ENCODE assay signal across 8 mouse cellular contexts in the genomic region with DNA sequence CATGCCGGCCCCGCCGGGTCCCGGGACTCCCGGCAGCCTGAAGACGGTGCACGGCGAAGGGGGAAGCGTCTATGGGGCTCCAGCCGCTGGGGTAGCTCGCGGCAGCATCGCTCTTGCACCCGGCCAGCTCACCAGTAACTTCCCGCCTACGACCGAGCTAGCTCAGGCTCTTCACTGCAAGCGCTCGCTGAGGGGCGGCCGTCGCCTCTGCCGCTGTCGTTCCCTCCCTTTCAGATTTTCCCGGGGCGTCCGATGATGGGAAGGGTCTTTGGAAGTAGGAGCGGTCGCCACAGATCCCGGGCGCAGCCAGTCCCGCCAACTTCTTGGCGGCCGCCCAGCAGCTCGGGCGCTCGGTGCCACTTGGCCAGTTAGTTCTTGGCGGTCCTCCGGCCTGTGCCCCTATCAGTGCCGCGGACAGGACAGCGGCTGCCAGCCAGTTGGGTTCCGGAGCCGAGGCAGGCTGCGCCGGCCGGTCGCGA. TPM values are rescaled to one million over a fixed set of nuclear protein-coding genes. Genes with fewer than 3 reads are reported as not detected.
DNase-seq lines count a peak whose midpoint lies in the region; ATAC-seq and TF ChIP-seq lines count a peak whose summit lies in the region.

No protein-coding gene starts in this region.

- TF ChIP-seq CTCF in liver, adult 2 months (IDR thresholded peaks at IDR 0.05; ENCODE audit: low read depth, low read length): no peak
- TF ChIP-seq CTCF in midbrain, postnatal 0 days (IDR thresholded peaks at IDR 0.05): no peak

- ATAC-seq in embryonic facial prominence, embryonic 12.5 days (ENCODE audit: insufficient number of reproducible peaks, insufficient read depth, low FRiP score, low TSS enrichment): peak; percentile 58; the same call in 1 of the 2 replicates
- peak; percentile 55 for ATAC-seq in midbrain, postnatal 0 days (ENCODE audit: low FRiP score)
- peak; percentile 30 for ATAC-seq in stomach, embryonic 16.5 days (ENCODE audit: insufficient read depth, low FRiP score)

- H3K36me3 ChIP-seq in embryonic facial prominence, embryonic 12.5 days: no peaks in the 10 kb centered on the region
- no peaks in the 10 kb centered on the region for H3K36me3 ChIP-seq in liver, adult 2 months (ENCODE audit: control insufficient read depth, insufficient read depth, low read length)
- no peaks in the 10 kb centered on the region for H3K36me3 ChIP-seq in midbrain, postnatal 0 days (ENCODE audit: insufficient read depth, low read length)
- no peaks in the 10 kb centered on the region for H3K36me3 ChIP-seq in stomach, embryonic 16.5 days (ENCODE audit: control insufficient read depth, insufficient read depth, low read length)

- peak; percentile 27 to 32 for DNase-seq in CD8-positive naive resting alpha-beta T cell, adult 2 months (ENCODE audit: low read depth in 2 of 2, low spot score in 2 of 2)
- DNase-seq in adrenal gland, postnatal 14 days: peak; percentile 71
- peak; percentile 66 for DNase-seq in heart, adult 8-10 months (ENCODE audit: low spot score)
- DNase-seq in kidney, adult 18-20 months: peak; percentile 80
- DNase-seq in liver, adult 2 months (ENCODE audit: extremely low read depth, low read depth, low spot score): no peak
- DNase-seq in midbrain, postnatal 0 days (ENCODE audit: low spot score): peak; percentile 32

- H3K9ac ChIP-seq in embryonic facial prominence, embryonic 12.5 days: peak overlapping the region; percentile 86
- peak overlapping the region; percentile 75 for H3K9ac ChIP-seq in liver, adult 2 months (ENCODE audit: low read depth, low read length)
- H3K9ac ChIP-seq in midbrain, postnatal 0 days (replicated peaks; ENCODE audit: low read length, poor library complexity, severe bottlenecking): peak overlapping the region; percentile 61; the same call in 1 of the 2 replicates
- peak overlapping the region; percentile 99 for H3K9ac ChIP-seq in stomach, embryonic 16.5 days (ENCODE audit: low read length)

- peak overlapping the region; percentile 42 for H3K27ac ChIP-seq in embryonic facial prominence, embryonic 12.5 days
- H3K27ac ChIP-seq in liver, adult 2 months (replicated peaks; ENCODE audit: insufficient read depth, low read depth, low read length): peak overlapping the region; percentile 55
- H3K27ac ChIP-seq in midbrain, postnatal 0 days (ENCODE audit: low read depth, low read length): peak overlapping the region; percentile 38; the same call in 1 of the 2 replicates
- peak overlapping the region; percentile 87 for H3K27ac ChIP-seq in stomach, embryonic 16.5 days (ENCODE audit: low read length)

- peak overlapping the region; percentile 96 for H3K4me2 ChIP-seq in embryonic facial prominence, embryonic 12.5 days (replicated peaks)
- peak overlapping the region; percentile 91 for H3K4me2 ChIP-seq in midbrain, postnatal 0 days (ENCODE audit: low read depth, low read length, poor library complexity, severe bottlenecking)
- H3K4me2 ChIP-seq in stomach, embryonic 16.5 days (ENCODE audit: low read depth, low read length): peak overlapping the region; percentile 97

- no peaks in the 10 kb centered on the region for H3K9me3 ChIP-seq in embryonic facial prominence, embryonic 12.5 days
- no peaks in the 10 kb centered on the region for H3K9me3 ChIP-seq in midbrain, postnatal 0 days (ENCODE audit: low read length)
- H3K9me3 ChIP-seq in stomach, embryonic 16.5 days (replicated peaks; ENCODE audit: control insufficient read depth, low read length): no peaks in the 10 kb centered on the region

- 0% methylated on average over 49 of the region's 49 CpGs for WGBS in embryonic facial prominence, embryonic 12.5 days
- under 1% methylated on average over 49 of the region's 49 CpGs for WGBS in liver, adult 2 months
- WGBS in midbrain, postnatal 0 days: under 1% methylated on average over 44 of the region's 49 CpGs
- WGBS in stomach, embryonic 16.5 days: under 1% methylated on average over 49 of the region's 49 CpGs

- H3K79me2 ChIP-seq in liver, adult 2 months (ENCODE audit: control insufficient read depth, insufficient read depth, low read length): peaks cover 4% of the 10 kb centered on the region; the same call in 1 of the 2 replicates

- H3K27me3 ChIP-seq in embryonic facial prominence, embryonic 12.5 days: peaks cover 23% of the 10 kb centered on the region
- no peaks in the 10 kb centered on the region for H3K27me3 ChIP-seq in liver, adult 2 months (ENCODE audit: control insufficient read depth, insufficient read depth, low read length)
- H3K27me3 ChIP-seq in midbrain, postnatal 0 days (ENCODE audit: insufficient read depth, low read length): peaks cover 17% of the 10 kb centered on the region
- peaks cover 19% of the 10 kb centered on the region for H3K27me3 ChIP-seq in stomach, embryonic 16.5 days (ENCODE audit: control insufficient read depth, insufficient read depth, low read length)

- H3K4me1 ChIP-seq in embryonic facial prominence, embryonic 12.5 days: peaks cover 13% of the 10 kb centered on the region
- no peaks in the 10 kb centered on the region; the same call in 1 of the 2 replicates for H3K4me1 ChIP-seq in liver, adult 2 months (ENCODE audit: control insufficient read depth, insufficient read depth, low read length)
- 0 out of 2 replicates have a peak, but pooled peaks cover 6% of the 10 kb centered on the region for H3K4me1 ChIP-seq in midbrain, postnatal 0 days (ENCODE audit: insufficient read depth, low read length)
- peaks cover 11% of the 10 kb centered on the region for H3K4me1 ChIP-seq in stomach, embryonic 16.5 days (ENCODE audit: control insufficient read depth, insufficient read depth, low read length)

- TF ChIP-seq POLR2A in liver, adult 2 months (IDR thresholded peaks at IDR 0.05; ENCODE audit: extremely low read depth, insufficient read depth, low read length): no peak

- peak overlapping the region; percentile 60 for H3K4me3 ChIP-seq in embryonic facial prominence, embryonic 12.5 days
- H3K4me3 ChIP-seq in liver, adult 2 months (ENCODE audit: insufficient read depth, low read depth, low read length): peak overlapping the region; percentile 96
- peak overlapping the region; percentile 56 for H3K4me3 ChIP-seq in midbrain, postnatal 0 days (ENCODE audit: low read depth, low read length)
- peak overlapping the region; percentile 83 for H3K4me3 ChIP-seq in stomach, embryonic 16.5 days (replicated peaks; ENCODE audit: low read length)

RNA-seq across cellular contexts. Expression of a gene that starts 1.0 kb away (rescaled TPM):
- 49.8 and 64.3 TPM in 2 replicates for total RNA-seq in adrenal gland, postnatal 14 days (2021)
- 7.4 and 9.8 TPM in 2 replicates for polyA plus RNA-seq in embryonic facial prominence, embryonic 12.5 days (2016; fragmentation: Nextera tagmentation; extraction: Ambion mirVana)
- 10 to 100 TPM; 11.7 to 14.3 (median 13.2) TPM for total RNA-seq in heart, adult 8-10 months (2022)
- total RNA-seq in liver, adult 2 months (2014; rRNA removed): 10.0 and 12.5 TPM in 2 replicates
- 2.7 and 2.8 TPM in 2 replicates for polyA plus RNA-seq in liver, adult 2 months (2012; rRNA removed)
- 5.8 and 8.9 TPM in 2 replicates for total RNA-seq in midbrain, postnatal 0 days (2014; rRNA removed)
- 2.4 and 2.7 TPM in 2 replicates for polyA plus RNA-seq in midbrain, postnatal 0 days (2015; fragmentation: Nextera tagmentation; extraction: Ambion mirVana)
- polyA plus RNA-seq in stomach, embryonic 16.5 days (2015; fragmentation: Nextera tagmentation; extraction: Ambion mirVana): 6.5 and 9.0 TPM in 2 replicates

RNA-seq across cellular contexts. Expression of a gene that starts 10.4 kb away (rescaled TPM):
- total RNA-seq in adrenal gland, postnatal 14 days (2021): 26.9 and 27.8 TPM in 2 replicates
- polyA plus RNA-seq in embryonic facial prominence, embryonic 12.5 days (2016; fragmentation: Nextera tagmentation; extraction: Ambion mirVana): 34.1 and 36.4 TPM in 2 replicates
- total RNA-seq in heart, adult 8-10 months (2022): 10 to 100 TPM; 35.9 to 44.0 (median 40.6) TPM
- total RNA-seq in liver, adult 2 months (2014; rRNA removed): 21.6 and 21.7 TPM in 2 replicates
- 4.7 and 4.8 TPM in 2 replicates for polyA plus RNA-seq in liver, adult 2 months (2012; rRNA removed)
- total RNA-seq in midbrain, postnatal 0 days (2014; rRNA removed): 36.8 and 54.6 TPM in 2 replicates
- polyA plus RNA-seq in midbrain, postnatal 0 days (2015; fragmentation: Nextera tagmentation; extraction: Ambion mirVana): 32.1 and 33.7 TPM in 2 replicates
- 16.0 and 17.0 TPM in 2 replicates for polyA plus RNA-seq in stomach, embryonic 16.5 days (2015; fragmentation: Nextera tagmentation; extraction: Ambion mirVana)
